Mouse (Mus musculus): ENCODE data around the gene Cdkal1.

The Cdkal1 gene

GRCm38 (mm10) chr13:29699896-29700295, 155.6 kb downstream of the Cdkal1 start:
- no peak for DNase-seq (ENCODE audit: low read depth)

- DNase-seq (ENCODE audit: low read depth): no peak
Measured at GRCm38 (mm10) chr13:29698307-29698985, 157.0 kb downstream of the Cdkal1 start.

- DNase-seq (ENCODE audit: low read depth): no peak
Measured at GRCm38 (mm10) chr13:29697230-29697629, 158.2 kb downstream of the Cdkal1 start.

GRCm38 (mm10) chr13:29690734-29691133, 164.7 kb downstream of the Cdkal1 start:
- no peak for DNase-seq (ENCODE audit: low read depth)

- no peak for DNase-seq (ENCODE audit: low read depth)
Measured at GRCm38 (mm10) chr13:29688851-29689250, 166.6 kb downstream of the Cdkal1 start.

- no peak for DNase-seq (ENCODE audit: low read depth)
Measured at GRCm38 (mm10) chr13:29687872-29688271, 167.6 kb downstream of the Cdkal1 start.

GRCm38 (mm10) chr13:29679479-29680186, 175.8 kb downstream of the Cdkal1 start:
- DNase-seq (ENCODE audit: low read depth): no peak

- no peak for DNase-seq (ENCODE audit: low read depth)
Measured at GRCm38 (mm10) chr13:29677559-29677958, 177.9 kb downstream of the Cdkal1 start.

- DNase-seq (ENCODE audit: low read depth): no peak
Measured at GRCm38 (mm10) chr13:29670626-29671025, 184.8 kb downstream of the Cdkal1 start.

GRCm38 (mm10) chr13:29663908-29664307, 191.6 kb downstream of the Cdkal1 start:
- no peak for DNase-seq (ENCODE audit: low read depth)

GRCm38 (mm10) chr13:29655841-29656365, 199.6 kb downstream of the Cdkal1 start:
- DNase-seq (ENCODE audit: low read depth): no peak

- no peak for DNase-seq (ENCODE audit: low read depth)
Measured at GRCm38 (mm10) chr13:29653407-29653806, 202.1 kb downstream of the Cdkal1 start.

- DNase-seq (ENCODE audit: low read depth): no peak
Measured at GRCm38 (mm10) chr13:29652791-29653190, 202.7 kb downstream of the Cdkal1 start.

- DNase-seq (ENCODE audit: low read depth): no peak
Measured at GRCm38 (mm10) chr13:29650576-29651236, 204.8 kb downstream of the Cdkal1 start.

GRCm38 (mm10) chr13:29649593-29649992, 205.9 kb downstream of the Cdkal1 start:
- no peak for DNase-seq (ENCODE audit: low read depth)

- DNase-seq (ENCODE audit: low read depth): no peak
Measured at GRCm38 (mm10) chr13:29642226-29642625, 213.2 kb downstream of the Cdkal1 start.

- DNase-seq (ENCODE audit: low read depth): no peak
Measured at GRCm38 (mm10) chr13:29641200-29641599, 214.3 kb downstream of the Cdkal1 start.

GRCm38 (mm10) chr13:29640186-29640585, 215.3 kb downstream of the Cdkal1 start:
- no peak for DNase-seq (ENCODE audit: low read depth)

GRCm38 (mm10) chr13:29638303-29638702, 217.2 kb downstream of the Cdkal1 start:
- DNase-seq (ENCODE audit: low read depth): no peak

GRCm38 (mm10) chr13:29637788-29638187, 217.7 kb downstream of the Cdkal1 start:
- no peak for DNase-seq (ENCODE audit: low read depth)

GRCm38 (mm10) chr13:29635581-29635980, 219.9 kb downstream of the Cdkal1 start:
- DNase-seq (ENCODE audit: low read depth): no peak

GRCm38 (mm10) chr13:29631342-29631741, 224.1 kb downstream of the Cdkal1 start:
- no peak for DNase-seq (ENCODE audit: low read depth)

GRCm38 (mm10) chr13:29628607-29629006, 226.9 kb downstream of the Cdkal1 start:
- DNase-seq (ENCODE audit: low read depth): peak; percentile 14

Measured in naive thymus-derived CD4-positive, alpha-beta T cell, adult 2 months (primary cell).